ENCODE assay signal across 27 mouse cellular contexts in the genomic region with DNA sequence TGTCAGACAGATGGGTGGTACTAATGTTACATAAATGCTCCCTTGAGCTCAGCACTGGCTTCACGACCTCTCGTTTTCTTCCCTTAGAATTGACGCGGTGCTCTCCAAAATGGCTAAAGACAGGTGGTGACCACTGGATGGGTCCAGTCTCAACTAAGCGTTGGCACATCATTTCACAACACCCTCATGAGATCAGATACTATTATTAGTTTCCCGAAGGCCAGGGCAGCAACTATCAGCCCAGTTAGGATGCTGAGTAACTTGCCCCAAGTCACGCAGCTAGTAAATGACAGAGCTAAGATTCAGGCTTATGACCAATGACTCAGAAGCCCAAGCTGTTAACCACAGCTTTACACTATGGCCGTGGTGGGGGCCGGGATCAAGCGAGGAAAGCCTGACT. TPM values are rescaled to one million over a fixed set of nuclear protein-coding genes. Genes with fewer than 3 reads are reported as not detected.
DNase-seq lines count a peak whose midpoint lies in the region; ATAC-seq and TF ChIP-seq lines count a peak whose summit lies in the region.
"Had no signal": no experiment of that assay in that cellular context is flagged by ENCODE, and none has a peak within 500 bp of the region (broad histone marks: within the 10 kb centered on the region; RNA-seq: fewer than 3 reads in every experiment).

No protein-coding gene starts in this region.

- H3K9me3 ChIP-seq in lung, postnatal 0 days (ENCODE audit: low read length): no peaks in the 10 kb centered on the region
- H3K9me3 ChIP-seq in liver, postnatal 0 days (ENCODE audit: low read length): no peaks in the 10 kb centered on the region
- H3K9me3 ChIP-seq: heart, embryonic 15.5 days; hindbrain, embryonic 12.5 days; neural tube, embryonic 13.5 days; stomach, embryonic 15.5 days had no signal

- no peaks in the 10 kb centered on the region for H3K27me3 ChIP-seq in lung, postnatal 0 days (replicated peaks; ENCODE audit: insufficient read depth, low read length)
- H3K27me3 ChIP-seq in liver, postnatal 0 days (ENCODE audit: insufficient read depth, low read length): no peaks in the 10 kb centered on the region
- H3K27me3 ChIP-seq: heart, embryonic 15.5 days; hindbrain, embryonic 12.5 days; neural tube, embryonic 13.5 days; stomach, embryonic 15.5 days had no signal

- no peak overlapping the region for H3K9ac ChIP-seq in lung, postnatal 0 days (replicated peaks; ENCODE audit: low read depth)
- no peak overlapping the region for H3K9ac ChIP-seq in liver, postnatal 0 days (replicated peaks)
- H3K9ac ChIP-seq: heart, embryonic 15.5 days; hindbrain, embryonic 12.5 days; neural tube, embryonic 13.5 days; stomach, embryonic 15.5 days had no signal

- TF ChIP-seq CTCF in lung, postnatal 0 days (IDR thresholded peaks at IDR 0.05): no peak
- no peak for TF ChIP-seq CTCF in liver, postnatal 0 days (IDR thresholded peaks at IDR 0.05; ENCODE audit: low read depth)

- no peak overlapping the region for H3K27ac ChIP-seq in lung, postnatal 0 days (ENCODE audit: low read length)
- H3K27ac ChIP-seq in liver, postnatal 0 days (ENCODE audit: low read depth): no peak overlapping the region
- H3K27ac ChIP-seq: heart, adult 2 months; heart, embryonic 15.5 days; hindbrain, embryonic 12.5 days; layer of hippocampus, adult 2 months; left cerebral cortex, adult 2 months; neural tube, embryonic 13.5 days; stomach, embryonic 15.5 days had no signal

- peak; percentile 43 for DNase-seq in gastrocnemius, adult 18-20 months (ENCODE audit: low spot score)
- no peak for DNase-seq in gastrocnemius, postnatal 10 days
- DNase-seq in lung, postnatal 36 days: peak; percentile 27
- DNase-seq in lung, postnatal 0 days (ENCODE audit: low spot score): no peak
- no peak for DNase-seq in spleen, postnatal 36 days (ENCODE audit: low spot score in 2 of 2)
- no peak for DNase-seq in cerebellum, postnatal 10 days
- DNase-seq in liver, postnatal 0 days: no peak
- DNase-seq: adrenal gland, postnatal 25 days; cerebellum, adult 2 months; heart, adult 2 months; kidney, adult 2 months; kidney, postnatal 10 days; left cerebral cortex, postnatal 4 days; liver; lung, postnatal 14 days; spleen, adult 18-20 months; thymus, adult 18-20 months had no signal

- no peak overlapping the region for H3K4me3 ChIP-seq in lung, postnatal 0 days (ENCODE audit: low read depth, low read length)
- no peak overlapping the region for H3K4me3 ChIP-seq in liver, postnatal 0 days (ENCODE audit: low read depth, low read length)
- H3K4me3 ChIP-seq: erythroblast, embryonic 14.5 days; heart, adult 2 months; heart, embryonic 15.5 days; hindbrain, embryonic 12.5 days; layer of hippocampus, adult 2 months; left cerebral cortex, adult 2 months; neural tube, embryonic 13.5 days; stomach, embryonic 15.5 days had no signal

- no peaks in the 10 kb centered on the region for H3K36me3 ChIP-seq in lung, postnatal 0 days (ENCODE audit: insufficient read depth, low read length)
- no peaks in the 10 kb centered on the region for H3K36me3 ChIP-seq in liver, postnatal 0 days (replicated peaks; ENCODE audit: insufficient read depth, low read length)
- H3K36me3 ChIP-seq: heart, embryonic 15.5 days; hindbrain, embryonic 12.5 days; neural tube, embryonic 13.5 days; stomach, embryonic 15.5 days had no signal

- WGBS in lung, postnatal 0 days: 84% methylated on average over 10 of the region's 10 CpGs
- WGBS in liver, postnatal 0 days (ENCODE audit: insufficient replicate concordance): 73% methylated on average over 10 of the region's 10 CpGs

- H3K4me1 ChIP-seq in lung, postnatal 0 days (ENCODE audit: insufficient read depth, low read depth, low read length): no peaks in the 10 kb centered on the region
- peaks cover 1% of the 10 kb centered on the region; the same call in 1 of the 2 replicates for H3K4me1 ChIP-seq in liver, postnatal 0 days (ENCODE audit: insufficient read depth)
- H3K4me1 ChIP-seq: heart, embryonic 15.5 days; hindbrain, embryonic 12.5 days; neural tube, embryonic 13.5 days; stomach, embryonic 15.5 days had no signal

- no peak overlapping the region for H3K4me2 ChIP-seq in lung, postnatal 0 days (replicated peaks; ENCODE audit: low read depth, low read length)
- H3K4me2 ChIP-seq in liver, postnatal 0 days (ENCODE audit: low read depth, low read length): no peak overlapping the region
- H3K4me2 ChIP-seq: heart, embryonic 15.5 days; hindbrain, embryonic 12.5 days; midbrain, embryonic 11.5 days; neural tube, embryonic 13.5 days; stomach, embryonic 15.5 days had no signal

- no peak for TF ChIP-seq EP300 in lung, postnatal 0 days (IDR thresholded peaks at IDR 0.05)
- TF ChIP-seq EP300 in liver, postnatal 0 days (IDR thresholded peaks at IDR 0.05; ENCODE audit: low read depth): no peak

- no peak for ATAC-seq in lung, postnatal 0 days
- ATAC-seq in megakaryocyte, adult 5-6 weeks (ENCODE audit: poor library complexity, severe bottlenecking): peak; percentile 66
- ATAC-seq in liver, postnatal 0 days: no peak
- ATAC-seq: forebrain, embryonic 16.5 days had no signal

RNA-seq across cellular contexts. Expression of gene Osbpl8, which starts 37.2 kb away (rescaled TPM):
- total RNA-seq in gastrocnemius, adult 18-20 months (2021): 10 to 100 TPM; 13.1 to 17.0 TPM
- 10 to 100 TPM; 17.5 to 20.2 TPM for total RNA-seq in gastrocnemius, postnatal 10 days (2021)
- polyA plus RNA-seq in lung, postnatal 0 days (2015; fragmentation: Nextera tagmentation; extraction: Ambion mirVana): 12.9 and 14.4 TPM in 2 replicates
- total RNA-seq in megakaryocyte, adult 5-6 weeks (2015): 65.5 and 68.1 TPM in 2 replicates
- 95.3 and 105 TPM in 2 replicates for total RNA-seq in megakaryocyte, adult 5-6 weeks (2017)
- polyA plus RNA-seq in liver, postnatal 0 days (2015; fragmentation: Nextera tagmentation; extraction: Ambion mirVana): 5.4 and 5.6 TPM in 2 replicates

Comparison
In these comparisons a context has a peak if more than half of its experiments do, and no peak if none do; other contexts are left out.
1. DNase-seq: peak in gastrocnemius, adult 18-20 months (single experiment) and lung, postnatal 36 days (single experiment); none in gastrocnemius, postnatal 10 days (single experiment), lung, postnatal 0 days (single experiment), spleen, postnatal 36 days (0 of 2), cerebellum, postnatal 10 days (0 of 2) and liver, postnatal 0 days (single experiment).